Comparison of ENCODE assay signal across 11 mouse cellular contexts in the genomic region with DNA sequence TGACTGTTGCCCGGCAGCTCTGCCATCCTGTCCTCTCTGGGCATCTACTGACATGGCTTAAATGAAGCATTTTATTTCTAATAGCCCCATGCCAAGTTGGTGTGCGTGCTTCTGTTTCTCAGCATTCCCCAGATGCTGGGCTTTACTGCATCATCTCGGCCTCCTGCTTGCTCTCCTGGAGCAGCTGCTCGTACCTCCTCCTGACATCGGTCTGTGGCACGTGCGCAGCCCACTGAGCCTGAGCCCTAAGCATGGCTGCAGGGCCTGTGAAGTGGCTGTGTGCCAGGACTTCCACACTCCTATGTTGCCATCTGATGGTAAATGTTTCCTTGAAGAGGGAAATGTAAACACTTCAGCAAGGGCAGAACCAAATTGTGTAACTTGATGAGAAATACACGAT. TPM values are rescaled to one million over a fixed set of nuclear protein-coding genes. Genes with fewer than 3 reads are reported as not detected.
DNase-seq lines count a peak whose midpoint lies in the region; ATAC-seq lines count a peak whose summit lies in the region.
"Had no signal": no experiment of that assay in that cellular context is flagged by ENCODE, and none has a peak within 500 bp of the region (broad histone marks: within the 10 kb centered on the region; RNA-seq: fewer than 3 reads in every experiment).

No protein-coding gene starts in this region.

- H3K27me3 ChIP-seq in hindbrain, embryonic 14.5 days (ENCODE audit: control insufficient read depth, insufficient read depth, low read length), result no peaks in the 10 kb centered on the region
- H3K27me3 ChIP-seq in hindbrain, embryonic 12.5 days, result no peaks in the 10 kb centered on the region
- no peaks in the 10 kb centered on the region for H3K27me3 ChIP-seq in lung, embryonic 15.5 days
- H3K27me3 ChIP-seq: CH12.LX had no signal

- no peak for DNase-seq in hindbrain, embryonic 14.5 days (ENCODE audit: low spot score)
- DNase-seq in urinary bladder, postnatal 14 days (ENCODE audit: low spot score), result peak; percentile 23
- no peak for DNase-seq in urinary bladder, adult 2 months (ENCODE audit: low spot score)
- no peak for DNase-seq in ovary, adult 18-20 months (ENCODE audit: low spot score)
- no peak for DNase-seq in Muller cell, postnatal 12 days (ENCODE audit: inconsistent ontology term)
- no peak for DNase-seq in heart, adult 18-20 months
- DNase-seq: liver; thymus, adult 18-20 months had no signal

- no peak overlapping the region for H3K9ac ChIP-seq in hindbrain, embryonic 14.5 days
- H3K9ac ChIP-seq in hindbrain, embryonic 12.5 days, result no peak overlapping the region
- no peak overlapping the region for H3K9ac ChIP-seq in lung, embryonic 15.5 days

- H3K4me1 ChIP-seq in hindbrain, embryonic 14.5 days (replicated peaks; ENCODE audit: control insufficient read depth, insufficient read depth, low read length), result peaks cover 5% of the 10 kb centered on the region
- H3K4me1 ChIP-seq in hindbrain, embryonic 12.5 days, result peaks cover 3% of the 10 kb centered on the region; the same call in 1 of the 2 replicates
- peaks cover 34% of the 10 kb centered on the region for H3K4me1 ChIP-seq in lung, embryonic 15.5 days

- 67% methylated on average over 8 of the region's 8 CpGs for WGBS in hindbrain, embryonic 14.5 days
- whole genome bisulfite sequencing in hindbrain, embryonic 12.5 days, result 79% methylated on average over 8 of the region's 8 CpGs
- 49% methylated on average over 8 of the region's 8 CpGs for WGBS in lung, embryonic 15.5 days

- no peaks in the 10 kb centered on the region for H3K9me3 ChIP-seq in hindbrain, embryonic 14.5 days (ENCODE audit: control insufficient read depth, low read length)
- no peaks in the 10 kb centered on the region for H3K9me3 ChIP-seq in hindbrain, embryonic 12.5 days (replicated peaks)
- H3K9me3 ChIP-seq in lung, embryonic 15.5 days, result no peaks in the 10 kb centered on the region

- no peak overlapping the region for H3K27ac ChIP-seq in hindbrain, embryonic 14.5 days
- no peak overlapping the region for H3K27ac ChIP-seq in hindbrain, embryonic 12.5 days
- no peak overlapping the region for H3K27ac ChIP-seq in lung, embryonic 15.5 days

- ATAC-seq in hindbrain, embryonic 14.5 days (ENCODE audit: low FRiP score), result peak; percentile 28
- no peak for ATAC-seq in hindbrain, embryonic 12.5 days (ENCODE audit: low FRiP score)
- ATAC-seq in lung, embryonic 15.5 days (ENCODE audit: borderline replicate concordance, extremely low read depth, low FRiP score, low TSS enrichment), result peak; percentile 53; the same call in 1 of the 2 replicates

- no peak overlapping the region for H3K4me3 ChIP-seq in hindbrain, embryonic 14.5 days (replicated peaks; ENCODE audit: low read length)
- no peak overlapping the region for H3K4me3 ChIP-seq in hindbrain, embryonic 12.5 days
- H3K4me3 ChIP-seq in lung, embryonic 15.5 days, result no peak overlapping the region

- no peaks in the 10 kb centered on the region for H3K36me3 ChIP-seq in hindbrain, embryonic 14.5 days (replicated peaks; ENCODE audit: control insufficient read depth, insufficient read depth)
- H3K36me3 ChIP-seq in hindbrain, embryonic 12.5 days, result peaks cover 6% of the 10 kb centered on the region; the same call in 1 of the 2 replicates
- peaks cover 5% of the 10 kb centered on the region; the same call in 1 of the 2 replicates for H3K36me3 ChIP-seq in lung, embryonic 15.5 days

- H3K4me2 ChIP-seq in hindbrain, embryonic 14.5 days (replicated peaks), result no peak overlapping the region
- no peak overlapping the region for H3K4me2 ChIP-seq in hindbrain, embryonic 12.5 days (replicated peaks)
- H3K4me2 ChIP-seq in lung, embryonic 15.5 days, result no peak overlapping the region

RNA-seq across cellular contexts. Expression of a gene that starts 30.8 kb away (rescaled TPM):
- 29.1 and 29.4 TPM in 2 replicates for polyA plus RNA-seq in hindbrain, embryonic 14.5 days (2014; fragmentation: Nextera tagmentation; extraction: Ambion mirVana)
- polyA plus RNA-seq in hindbrain, embryonic 12.5 days (2016; fragmentation: Nextera tagmentation; extraction: Ambion mirVana), result 16.4 and 20.0 TPM in 2 replicates
- 38.7 and 55.2 TPM in 2 replicates for polyA plus RNA-seq in urinary bladder, adult 2 months (2012; rRNA removed)
- 28.3 and 30.8 TPM in 2 replicates for polyA plus RNA-seq in lung, embryonic 15.5 days (2015; fragmentation: Nextera tagmentation; extraction: Ambion mirVana)
- 100 to 1,000 TPM; 129 to 159 TPM for total RNA-seq in heart, adult 18-20 months (2021)
- total RNA-seq: CH12.LX had no signal

RNA-seq across cellular contexts. Expression of a gene that starts 31.0 kb away (rescaled TPM):
- polyA plus RNA-seq in hindbrain, embryonic 14.5 days (2014; fragmentation: Nextera tagmentation; extraction: Ambion mirVana), result 2.8 and 3.4 TPM in 2 replicates
- 2.6 TPM in 2 replicates for polyA plus RNA-seq in hindbrain, embryonic 12.5 days (2016; fragmentation: Nextera tagmentation; extraction: Ambion mirVana)
- 0.92 and 0.99 TPM in 2 replicates for polyA plus RNA-seq in urinary bladder, adult 2 months (2012; rRNA removed)
- polyA plus RNA-seq in lung, embryonic 15.5 days (2015; fragmentation: Nextera tagmentation; extraction: Ambion mirVana), result 1.6 and 2.0 TPM in 2 replicates
- total RNA-seq in heart, adult 18-20 months (2021), result 1 to 10 TPM in 1 of 2 experiments, under 1 TPM in 1; 0.69 to 1.0 TPM
- total RNA-seq: CH12.LX had no signal
